Mouse (Mus musculus) CH12.LX (cell line): ENCODE data around the gene Ogfrl1.

Experiments used
- BHLHE40 ChIP-seq: IDR thresholded peaks from 2 replicates; pipeline ENCODE4 v1.6.1; 2011; ENCODE audit warnings: mild to moderate bottlenecking, low read depth, low read length, improper control_type of control experiment
- CHD2 ChIP-seq: IDR thresholded peaks from 2 replicates; pipeline ENCODE4 v1.6.1; 2011; ENCODE audit warnings: low read length, improper control_type of control experiment
- CTCF ChIP-seq, 2 experiments: IDR thresholded peaks in 1 of 2; conservative IDR thresholded peaks in 1 of 2; 2 replicates each; pipeline ENCODE4 v1.5.1; 2011 to 2012; ENCODE audit warnings: low read depth in 2 of 2, low read length in 2 of 2, improper control_type of control experiment in 1 of 2, inconsistent platforms in 1 of 2, mild to moderate bottlenecking in 1 of 2, moderate library complexity in 1 of 2
- E2F4 ChIP-seq: IDR thresholded peaks from 2 replicates; pipeline ENCODE4 v1.6.1; 2011; ENCODE audit warnings: low read depth, low read length, improper control_type of control experiment; ENCODE audit not compliant: insufficient replicate concordance
- EP300 ChIP-seq: IDR thresholded peaks from 2 replicates; pipeline ENCODE4 v1.6.1; 2011; ENCODE audit warnings: low read length, improper control_type of control experiment
- MAZ ChIP-seq: IDR thresholded peaks from 2 replicates; pipeline ENCODE4 v1.6.1; 2012; ENCODE audit warnings: low read depth, mild to moderate bottlenecking, inconsistent platforms, low read length, improper control_type of control experiment, moderate library complexity
- MYC ChIP-seq: IDR thresholded peaks from 2 replicates; pipeline ENCODE4 v1.6.1; 2011; ENCODE audit warnings: low read depth, mild to moderate bottlenecking, improper control_type of control experiment, low read length
- POLR2A ChIP-seq: IDR thresholded peaks from 2 replicates; pipeline ENCODE4 v1.6.1; 2011; ENCODE audit warnings: low read depth, mild to moderate bottlenecking, improper control_type of control experiment, low read length
- POLR2AphosphoS2 ChIP-seq: IDR thresholded peaks from 2 replicates; pipeline ENCODE4 v1.6.1; 2011; ENCODE audit warnings: low read depth, low read length, improper control_type of control experiment
- TCF12 ChIP-seq: IDR thresholded peaks from 2 replicates; pipeline ENCODE4 v1.6.1; 2014; ENCODE audit warnings: low read depth, mild to moderate bottlenecking, inconsistent platforms, low read length, improper control_type of control experiment
- USF1 ChIP-seq: IDR thresholded peaks from 2 replicates; pipeline ENCODE4 v1.6.1; 2014; ENCODE audit warnings: low read depth, mild to moderate bottlenecking, inconsistent platforms, low read length, improper control_type of control experiment
- ZC3H11A ChIP-seq: IDR thresholded peaks from 2 replicates; pipeline ENCODE4 v1.6.1; 2012; ENCODE audit warnings: low read depth, mild to moderate bottlenecking, inconsistent platforms, low read length, improper control_type of control experiment

- TF ChIP-seq POLR2A, result no peak
- TF ChIP-seq CTCF (conservative IDR thresholded peaks at IDR 0.05 in 1 of 2, IDR thresholded peaks at IDR 0.05 in 1 of 2; ENCODE audit: low read depth in 2 of 2, low read length in 2 of 2), result no peak
- TF ChIP-seq POLR2AphosphoS2, result no peak
- no peak for TF ChIP-seq BHLHE40
- no peak for TF ChIP-seq ZC3H11A
- TF ChIP-seq E2F4, result no peak
- TF ChIP-seq MAZ, result no peak
- TF ChIP-seq EP300, result no peak
- TF ChIP-seq CHD2, result no peak
- no peak for TF ChIP-seq MYC
- no peak for TF ChIP-seq USF1
- TF ChIP-seq TCF12, result no peak
Measured at GRCm38 (mm10) chr1:23379321-23379720, 18.3 kb downstream of the Ogfrl1 start.
